Mouse (Mus musculus) T-helper 1 cell (primary cell): ENCODE data around the gene Pmpcb.

Source experiments
- in situ Hi-C: fragments of 300-600 bp; cut with MboI, MseI; formaldehyde crosslinking; loops from one replicate; pipeline ENCODE4 v1.15.1; 2025; ENCODE audit warnings: high pct_unique_total_duplicates

The Pmpcb gene

DNA sequence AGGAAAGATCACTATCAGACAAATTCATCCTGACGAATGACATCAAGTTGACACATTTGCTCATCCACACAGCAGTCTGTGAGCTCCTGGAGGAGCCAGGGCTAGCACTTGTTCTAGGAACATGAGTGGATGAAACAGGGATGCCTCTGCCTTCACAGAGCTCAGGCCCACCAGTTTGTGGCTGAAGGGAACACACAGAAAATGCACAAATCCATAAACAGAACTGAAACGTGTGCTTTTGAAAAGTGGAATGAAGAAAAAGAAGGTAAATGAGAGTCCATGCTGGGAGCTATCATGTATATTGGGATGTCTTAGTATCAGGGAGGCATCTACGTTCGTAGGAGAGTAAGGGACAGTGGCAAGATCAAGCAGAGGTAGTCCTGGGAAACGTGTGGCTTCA lies 7.8 kb upstream of the Pmpcb start:
- in situ Hi-C loops, result loop anchor here (10.0 kb wide), 1 partner anchor 376 kb away; no protein-coding TSS in a partner anchor

- in situ Hi-C loops, result no loop called here
Measured at GRCm38 (mm10) chr5:21732177-21732911, 4.6 kb upstream of the Pmpcb start.

GRCm38 (mm10) chr5:21732930-21733329 lies 4.0 kb upstream of the Pmpcb start:
- in situ Hi-C loops, result no loop called here

DNA sequence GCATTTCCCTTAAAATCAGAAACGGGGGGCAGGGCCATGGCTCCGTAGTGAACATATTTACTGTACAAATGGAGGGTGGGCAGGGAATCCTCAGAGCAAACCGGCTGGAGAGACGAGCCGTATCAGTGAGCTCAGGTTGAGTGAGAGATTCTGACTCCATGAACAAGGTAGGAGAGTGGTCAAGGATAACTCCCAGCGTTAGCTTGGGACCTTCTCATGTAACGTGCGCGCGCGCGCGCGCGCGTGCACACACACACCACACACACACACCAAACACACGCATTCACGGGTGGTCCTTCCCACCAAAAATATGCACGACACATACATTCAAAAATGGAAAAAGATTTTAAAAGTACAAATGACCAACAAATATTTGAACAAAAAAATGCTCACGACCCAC lies 1.8 kb upstream of the Pmpcb start:
- in situ Hi-C loops, result no loop called here

DNA sequence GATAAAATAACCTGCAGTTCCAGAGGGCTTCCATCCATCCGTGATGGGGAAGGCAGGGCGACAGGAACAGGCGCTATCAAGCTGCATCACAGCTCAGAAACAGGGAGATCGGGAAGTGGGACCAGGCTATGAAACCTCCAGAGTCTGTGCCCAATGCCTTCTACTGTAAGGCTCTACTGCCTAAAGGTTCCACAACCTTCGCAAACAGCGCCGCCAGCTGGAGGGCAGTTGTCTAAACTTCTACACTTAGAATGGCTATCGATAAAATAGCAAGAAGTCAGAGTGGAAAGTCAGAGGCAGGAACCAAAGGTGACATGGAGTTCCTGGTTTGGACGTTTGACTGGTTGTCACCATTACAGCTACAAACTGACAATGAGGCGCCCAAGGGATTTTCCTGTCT lies 1.4 kb upstream of the Pmpcb start:
- in situ Hi-C loops, result no loop called here

- in situ Hi-C loops, result no loop called here
Measured at GRCm38 (mm10) chr5:21736046-21736445, 895 bp upstream of the Pmpcb start.

GRCm38 (mm10) chr5:21737620-21738019 lies 679 bp downstream of the Pmpcb start:
- in situ Hi-C loops, result no loop called here

- in situ Hi-C loops, result no loop called here
Measured at GRCm38 (mm10) chr5:21739120-21739519, 2.2 kb downstream of the Pmpcb start.

DNA sequence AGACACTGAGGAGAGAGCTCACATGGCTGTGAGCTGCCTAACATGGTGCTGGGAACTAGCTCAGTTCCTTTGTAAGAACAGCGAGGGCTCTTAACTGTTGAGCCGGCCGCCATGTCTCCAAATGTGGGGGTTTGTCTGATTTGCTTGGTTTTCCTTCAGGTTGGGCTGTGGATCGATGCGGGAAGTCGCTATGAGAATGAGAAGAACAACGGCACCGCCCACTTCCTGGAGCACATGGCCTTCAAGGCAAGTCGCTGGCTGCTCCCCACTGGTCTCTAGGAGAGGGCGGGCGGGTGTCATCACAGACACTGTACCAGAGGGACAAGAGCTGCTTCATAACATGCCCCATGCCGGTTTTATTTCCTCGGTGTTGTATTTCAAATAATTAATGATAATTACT lies 2.9 kb downstream of the Pmpcb start:
- in situ Hi-C loops, result no loop called here

DNA sequence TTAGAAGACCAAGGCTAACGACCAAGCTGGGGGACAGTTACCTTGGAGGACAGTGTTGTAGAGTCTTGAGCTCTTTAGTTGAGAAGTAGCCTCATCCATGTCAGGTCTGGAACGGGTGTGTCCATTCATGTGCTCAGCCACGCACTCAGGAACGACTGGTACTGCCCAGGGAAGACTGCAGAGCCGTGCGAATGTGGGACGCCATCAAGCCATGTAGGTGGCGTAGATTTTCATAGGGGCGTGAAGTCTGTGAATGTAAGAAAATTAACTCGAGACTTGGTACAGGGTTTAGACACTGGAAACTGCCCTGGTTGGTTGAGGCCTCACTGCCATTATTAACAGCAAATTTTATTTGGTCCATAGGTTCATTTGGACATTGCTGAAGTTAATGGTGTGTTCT lies 6.7 kb downstream of the Pmpcb start:
- in situ Hi-C loops, result no loop called here

DNA sequence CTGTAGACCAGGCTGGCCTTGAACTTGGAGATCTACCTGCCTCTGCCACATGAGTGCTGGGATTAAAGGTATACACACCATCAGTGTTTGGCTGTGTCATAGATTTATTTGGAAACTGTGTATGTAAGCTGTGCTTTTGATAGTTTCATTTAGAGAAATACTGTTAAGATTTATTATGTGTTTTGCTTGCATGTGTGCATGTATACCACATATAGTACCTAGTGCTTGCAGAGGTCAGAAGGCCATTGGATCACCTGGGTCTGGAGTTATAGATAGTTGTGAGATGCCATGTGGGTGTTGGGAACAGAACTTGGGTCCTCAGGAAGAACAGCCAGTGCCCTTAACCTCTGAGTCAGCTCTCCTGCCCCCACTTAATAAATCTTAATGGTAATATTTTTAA lies 7.7 kb downstream of the Pmpcb start:
- in situ Hi-C loops, result no loop called here

DNA sequence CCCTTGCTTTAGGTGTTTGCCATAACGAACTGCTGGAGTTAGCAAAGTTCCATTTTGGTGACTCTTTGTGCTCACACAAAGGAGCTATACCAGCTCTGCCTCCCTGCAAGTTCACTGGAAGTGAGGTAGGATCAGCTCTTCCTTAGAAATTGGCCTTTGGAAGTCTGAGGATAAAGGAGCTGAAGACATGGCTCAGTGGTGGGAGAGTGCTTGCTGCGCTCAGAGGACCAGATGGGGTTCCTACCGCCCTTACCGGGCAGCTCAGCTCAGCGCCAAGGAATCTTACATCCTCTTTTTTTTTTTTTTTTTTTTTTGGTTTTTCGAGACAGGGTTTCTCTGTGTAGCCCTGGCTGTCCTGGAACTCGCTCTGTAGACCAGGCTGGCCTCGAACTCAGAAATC lies 9.0 kb downstream of the Pmpcb start:
- in situ Hi-C loops, result no loop called here

DNA sequence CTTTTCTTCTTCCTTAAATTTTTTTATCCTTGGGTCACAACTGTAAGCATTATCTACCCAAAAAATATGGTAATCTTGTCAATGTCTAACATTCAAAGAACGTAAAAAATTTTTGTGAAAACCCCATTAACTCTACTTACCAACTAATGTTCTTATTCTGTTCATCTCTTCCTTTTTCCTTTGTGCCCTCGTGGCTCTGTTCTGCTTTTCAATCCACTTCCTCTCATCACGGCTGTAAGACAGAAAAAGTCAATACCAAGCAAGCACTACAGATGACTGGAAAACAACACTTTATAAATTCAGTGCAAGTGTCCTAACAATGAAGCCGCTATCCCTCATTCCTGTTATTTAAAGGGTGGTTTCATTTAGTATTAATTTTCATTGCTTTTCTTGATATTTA lies 31.6 kb downstream of the Pmpcb start:
- in situ Hi-C loops, result no loop called here

DNA sequence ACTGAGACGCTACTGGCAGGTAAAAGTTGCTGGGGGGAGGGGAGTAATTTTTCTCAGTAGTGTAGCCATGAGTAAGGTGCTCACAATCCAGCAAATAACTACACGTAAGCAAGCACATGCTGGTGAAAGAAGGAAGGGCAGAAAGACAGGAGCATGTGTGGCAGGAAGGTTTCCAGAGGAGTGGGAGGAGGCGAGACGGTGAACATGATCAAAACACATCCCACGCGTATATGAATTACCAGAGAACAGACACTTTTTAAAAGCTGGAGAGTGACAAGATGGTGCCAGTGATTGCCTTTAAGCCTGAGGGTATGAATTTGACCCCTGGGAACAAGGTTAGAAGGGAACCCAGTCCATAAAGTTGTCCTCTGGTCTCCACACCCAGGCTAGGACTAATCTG lies 32.9 kb downstream of the Pmpcb start:
- in situ Hi-C loops, result no loop called here

DNA sequence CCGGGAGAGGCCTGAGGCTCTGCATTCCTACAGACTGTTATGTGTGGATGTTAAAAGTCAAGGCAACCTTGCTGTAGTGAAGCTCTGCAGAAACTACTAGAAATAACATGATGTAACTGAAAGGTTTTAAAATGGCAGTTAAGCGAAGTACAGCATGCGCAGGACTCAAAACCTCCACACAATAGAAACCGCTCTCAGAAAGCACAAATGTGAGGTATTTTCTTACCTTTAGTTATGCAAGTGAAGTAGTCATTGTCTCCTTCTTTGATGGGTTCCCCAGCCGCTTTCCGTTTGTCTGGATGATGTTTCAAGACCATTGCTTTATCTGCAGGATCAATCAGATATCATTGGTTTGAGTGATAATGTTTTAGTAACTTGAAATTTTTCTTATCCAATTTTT lies 39.5 kb downstream of the Pmpcb start:
- in situ Hi-C loops, result loop anchor here (25.0 kb wide), 1 partner anchor 1686 kb away; no protein-coding TSS in a partner anchor

DNA sequence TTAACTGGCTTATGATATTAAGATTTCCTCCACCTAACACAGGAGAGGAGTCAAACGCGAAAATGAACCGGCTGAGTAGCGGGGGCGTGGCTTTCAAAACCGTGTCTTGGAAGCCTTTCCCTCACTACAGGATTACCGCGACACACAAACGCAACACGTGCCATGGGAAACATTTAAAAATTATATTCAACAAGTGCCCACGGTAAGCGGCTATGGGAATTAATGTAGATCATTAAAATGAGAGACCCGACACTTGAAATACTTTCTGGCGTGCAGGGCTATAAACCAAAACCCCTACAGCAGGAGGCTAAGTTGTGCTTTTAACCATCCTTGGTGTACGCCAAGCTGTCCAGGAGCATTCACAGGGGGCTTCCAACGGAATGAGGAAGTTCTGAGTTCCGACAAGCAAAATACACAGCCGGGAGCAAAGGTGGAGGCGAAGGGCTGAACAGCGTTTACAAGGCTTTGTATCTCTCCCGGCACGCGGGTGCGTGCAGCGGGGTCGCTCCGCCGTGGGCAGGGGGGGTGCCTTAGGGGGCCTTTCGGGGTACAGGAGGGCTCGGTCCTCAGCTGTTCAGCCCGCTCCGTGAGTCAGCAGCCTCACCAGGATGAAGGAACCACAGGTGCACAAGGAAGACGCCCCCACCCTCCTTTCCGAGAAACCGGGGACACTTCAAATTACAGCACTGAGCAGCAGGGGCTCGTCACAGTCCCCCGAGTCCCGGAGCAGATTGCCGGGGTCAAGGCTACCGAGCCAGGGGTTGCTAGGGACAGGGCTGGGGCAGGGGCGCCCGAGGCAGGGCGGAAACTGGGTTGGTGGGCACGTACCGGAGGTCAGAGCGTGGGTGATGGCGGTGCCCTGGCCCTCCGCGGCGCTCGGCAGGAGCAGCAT lies 47.5 kb downstream of the Pmpcb start:
- in situ Hi-C loops, result loop anchor here (10.0 to 25.0 kb wide), 3 partner anchors 900 to 1678 kb away; partner anchors contain the start of genes Phtf2 and Tmem60

- in situ Hi-C loops, result loop anchor here (10.0 to 25.0 kb wide), 3 partner anchors 900 to 1677 kb away; partner anchors contain the start of genes Phtf2 and Tmem60
Measured at GRCm38 (mm10) chr5:21785053-21785452, 48.1 kb downstream of the Pmpcb start, which contains the start of the genes Dnajc2 and Psmc2. Gene Dnajc2, minus strand, starts transcription at chr5:21785251. Gene Psmc2, plus strand, starts transcription at chr5:21785283.

- in situ Hi-C loops, result loop anchor here (10.0 to 25.0 kb wide), 3 partner anchors 901 to 1677 kb away; partner anchors contain the start of genes Phtf2 and Tmem60
Measured at GRCm38 (mm10) chr5:21785776-21786175, 48.8 kb downstream of the Pmpcb start.

DNA sequence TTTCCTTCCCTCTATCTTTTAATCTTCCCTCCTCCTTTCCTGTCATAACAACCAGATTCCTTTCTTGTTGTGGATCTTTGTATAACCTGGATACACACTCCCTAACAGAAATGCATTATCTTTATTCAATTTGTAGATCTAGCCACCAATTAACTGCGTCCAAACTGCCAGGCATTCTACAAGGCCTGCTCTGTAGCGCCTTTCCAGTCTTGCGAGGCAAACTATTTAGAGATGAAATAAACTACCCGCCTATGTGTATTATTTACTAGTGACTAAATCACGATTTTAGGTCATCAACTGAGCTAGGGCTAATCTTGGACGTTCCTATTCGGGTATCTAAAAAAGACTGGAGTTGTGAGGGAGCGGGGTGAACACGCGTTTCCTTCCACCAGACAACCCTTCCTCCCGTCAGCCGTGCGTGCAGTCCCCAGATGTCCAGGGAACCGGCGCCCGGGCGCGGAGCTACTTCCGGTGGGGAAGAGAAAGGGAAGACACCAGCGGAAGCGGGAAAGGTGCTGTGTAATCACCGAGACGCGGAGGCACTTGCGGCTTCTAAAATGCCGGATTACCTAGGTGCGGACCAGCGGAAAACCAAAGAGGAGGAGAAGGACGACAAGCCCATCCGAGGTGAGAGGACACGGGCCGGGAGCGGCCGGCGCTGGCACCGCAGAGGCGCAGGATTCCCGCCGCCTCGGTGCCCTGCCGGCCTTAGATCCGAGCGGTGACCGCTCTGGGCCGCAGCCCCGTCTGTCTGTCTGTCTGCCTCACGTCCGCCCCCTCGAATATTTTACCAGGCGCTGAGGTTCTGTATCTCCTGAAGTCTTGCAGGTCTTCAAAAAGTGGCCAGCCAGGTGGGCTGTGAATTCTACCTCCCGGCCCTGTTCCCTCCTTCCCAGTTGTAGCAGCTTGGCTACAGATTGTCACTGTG lies 49.6 kb downstream of the Pmpcb start:
- in situ Hi-C loops, result loop anchor here (10.0 to 25.0 kb wide), 3 partner anchors 902 to 1676 kb away; partner anchors contain the start of genes Phtf2 and Tmem60

GRCm38 (mm10) chr5:21787186-21788105 lies 50.5 kb downstream of the Pmpcb start:
- in situ Hi-C loops, result loop anchor here (10.0 to 25.0 kb wide), 3 partner anchors 903 to 1675 kb away; partner anchors contain the start of genes Phtf2 and Tmem60
